Mouse (Mus musculus): ENCODE results near the gene Reln. TPM values are rescaled to one million over a fixed set of nuclear protein-coding genes. Genes with fewer than 3 reads are reported as not detected.

The Reln gene
- polyA plus RNA-seq, 1 experiment, result 45.6 TPM

- Histone ChIP-seq H3K27ac (ENCODE audit: insufficient read depth, low read length) (no peak overlapping the region), H3K4me1 (ENCODE audit: control insufficient read depth, insufficient read depth, low read length) (no peaks in the 10 kb centered on the region), H3K4me3 (ENCODE audit: insufficient read depth, low read length) (peak overlapping the region; percentile 29; the same call in 1 of the 2 replicates)
- TF ChIP-seq POLR2A (IDR thresholded peaks at IDR 0.05; ENCODE audit: extremely low read depth, insufficient read depth, low read length), result no peak
- TF ChIP-seq CTCF (IDR thresholded peaks at IDR 0.05; ENCODE audit: extremely low read depth, insufficient read depth, low read length), result no peak
Measured at GRCm38 (mm10) chr5:21866311-21866712, 478.2 kb downstream of the Reln start.

- Histone ChIP-seq H3K4me1 (ENCODE audit: control insufficient read depth, insufficient read depth, low read length) (no peaks in the 10 kb centered on the region), H3K4me3 (ENCODE audit: insufficient read depth, low read length) (peak within 1 kb of the TSS; percentile 29; the same call in 1 of the 2 replicates), H3K27ac (ENCODE audit: insufficient read depth, low read length) (no peak within 1 kb of the TSS)
- TF ChIP-seq CTCF (IDR thresholded peaks at IDR 0.05; ENCODE audit: extremely low read depth, insufficient read depth, low read length) (no peak), POLR2A (IDR thresholded peaks at IDR 0.05; ENCODE audit: extremely low read depth, insufficient read depth, low read length) (no peak)
Measured at GRCm38 (mm10) chr5:21865346-21866107, 479.0 kb downstream of the Reln start, which contains the start of gene Slc26a5. Gene Slc26a5, minus strand, starts transcription at chr5:21865604.

GRCm38 (mm10) chr5:21858653-21859052, 485.8 kb downstream of the Reln start:
- TF ChIP-seq CTCF (IDR thresholded peaks at IDR 0.05; ENCODE audit: extremely low read depth, insufficient read depth, low read length) (no peak), POLR2A (IDR thresholded peaks at IDR 0.05; ENCODE audit: extremely low read depth, insufficient read depth, low read length) (no peak)
- Histone ChIP-seq H3K4me1 (ENCODE audit: control insufficient read depth, insufficient read depth, low read length) (no peaks in the 10 kb centered on the region), H3K4me3 (ENCODE audit: insufficient read depth, low read length) (no peak overlapping the region), H3K27ac (ENCODE audit: insufficient read depth, low read length) (no peak overlapping the region)

- no peak for TF ChIP-seq POLR2A (IDR thresholded peaks at IDR 0.05; ENCODE audit: extremely low read depth, insufficient read depth, low read length)
- TF ChIP-seq CTCF (IDR thresholded peaks at IDR 0.05; ENCODE audit: extremely low read depth, insufficient read depth, low read length), result no peak
Measured at GRCm38 (mm10) chr5:21851679-21852340, 492.7 kb downstream of the Reln start.

GRCm38 (mm10) chr5:21847438-21847837, 497.1 kb downstream of the Reln start:
- H3K4me1 ChIP-seq (ENCODE audit: control insufficient read depth, insufficient read depth, low read length), result no peaks in the 10 kb centered on the region
- H3K27ac ChIP-seq (ENCODE audit: insufficient read depth, low read length), result no peak overlapping the region
- no peak overlapping the region for H3K4me3 ChIP-seq (ENCODE audit: insufficient read depth, low read length)
- TF ChIP-seq CTCF (IDR thresholded peaks at IDR 0.05; ENCODE audit: extremely low read depth, insufficient read depth, low read length) (no peak), POLR2A (IDR thresholded peaks at IDR 0.05; ENCODE audit: extremely low read depth, insufficient read depth, low read length) (no peak)

More at GRCm38 (mm10) chr5:21851679-21852340, 492.7 kb downstream of the Reln start:
- Histone ChIP-seq H3K4me3 (ENCODE audit: insufficient read depth, low read length) (no peak overlapping the region), H3K27ac (ENCODE audit: insufficient read depth, low read length) (no peak overlapping the region), H3K4me1 (ENCODE audit: control insufficient read depth, insufficient read depth, low read length) (no peaks in the 10 kb centered on the region)

GRCm38 (mm10) chr5:21846616-21847290, 497.7 kb downstream of the Reln start:
- H3K4me3 ChIP-seq (ENCODE audit: insufficient read depth, low read length), result no peak overlapping the region
- H3K27ac ChIP-seq (ENCODE audit: insufficient read depth, low read length), result no peak overlapping the region
- no peaks in the 10 kb centered on the region for H3K4me1 ChIP-seq (ENCODE audit: control insufficient read depth, insufficient read depth, low read length)
- no peak for TF ChIP-seq CTCF (IDR thresholded peaks at IDR 0.05; ENCODE audit: extremely low read depth, insufficient read depth, low read length)
- no peak for TF ChIP-seq POLR2A (IDR thresholded peaks at IDR 0.05; ENCODE audit: extremely low read depth, insufficient read depth, low read length)

- TF ChIP-seq CTCF (IDR thresholded peaks at IDR 0.05; ENCODE audit: extremely low read depth, insufficient read depth, low read length), result no peak
- no peak for TF ChIP-seq POLR2A (IDR thresholded peaks at IDR 0.05; ENCODE audit: extremely low read depth, insufficient read depth, low read length)
- Histone ChIP-seq H3K27ac (ENCODE audit: insufficient read depth, low read length) (no peak overlapping the region), H3K4me1 (ENCODE audit: control insufficient read depth, insufficient read depth, low read length) (no peaks in the 10 kb centered on the region), H3K4me3 (ENCODE audit: insufficient read depth, low read length) (no peak overlapping the region)
Measured at GRCm38 (mm10) chr5:21844676-21845075, 499.8 kb downstream of the Reln start.

Other genes starting within 250 kb of the Reln start
- gene Orc5, start 205.7 kb upstream of the Reln start, polyA plus RNA-seq (2012; rRNA removed), result 6.8 and 6.9 TPM in 2 replicates